Mouse (Mus musculus): Measurements from ENCODE around the gene Eif4g2.

The Eif4g2 gene

DNA sequence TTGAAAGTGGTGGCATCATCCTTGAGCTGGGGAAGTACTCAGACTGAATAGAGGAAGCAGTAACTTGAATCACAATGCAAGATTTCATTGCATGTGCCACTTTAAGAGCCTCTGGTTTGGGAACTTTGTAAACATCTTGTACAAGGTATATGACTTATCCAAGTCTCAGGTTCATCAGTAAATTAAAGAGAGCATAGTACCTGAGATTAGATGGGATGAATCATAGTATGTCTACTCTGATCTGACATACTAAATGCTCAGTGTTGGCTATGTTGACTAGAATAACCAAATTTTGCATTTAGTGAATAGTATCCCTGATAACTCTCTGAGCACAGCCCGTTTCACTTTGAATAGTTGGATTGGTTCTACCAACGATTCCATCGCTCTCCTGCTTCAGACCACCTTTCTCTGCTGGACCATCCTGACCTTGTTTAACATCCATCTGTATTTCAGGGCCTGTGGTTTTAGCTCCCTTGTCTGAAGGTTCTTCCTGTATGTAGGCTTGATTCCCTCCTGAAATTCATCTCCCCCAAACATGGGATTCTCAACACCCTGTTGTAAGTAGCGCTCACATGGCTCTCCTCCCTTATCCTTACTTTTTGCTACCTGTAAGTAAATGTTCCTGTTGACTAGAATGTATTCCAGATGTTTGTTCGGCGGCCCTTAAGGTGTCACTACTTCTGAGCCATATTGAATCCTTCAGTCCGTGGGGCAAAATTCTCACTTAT, 13.2 kb downstream of the Eif4g2 start:
- peak in 1 of 2 experiments; percentile 48 for DNase-seq (ENCODE audit: low spot score in 2 of 2)

DNA sequence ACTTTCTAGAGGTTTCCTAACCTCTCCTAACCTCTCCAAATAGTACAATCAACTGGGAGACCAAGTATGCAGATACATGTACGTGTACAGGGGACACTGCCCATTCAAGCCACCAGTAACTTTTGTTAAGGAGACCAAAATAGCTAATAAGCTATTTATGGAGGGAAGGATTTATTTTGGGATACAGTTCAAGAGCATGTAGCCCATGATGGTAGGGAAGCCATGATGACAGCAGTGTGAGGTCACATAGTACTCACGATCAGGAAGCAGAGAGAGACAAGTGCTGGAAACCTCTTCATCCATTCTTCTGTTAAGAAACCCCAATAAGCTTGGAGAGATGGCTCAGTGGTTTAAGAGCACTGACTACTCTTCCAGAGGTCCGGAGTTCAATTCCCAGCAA, 14.6 kb downstream of the Eif4g2 start:
- no peak for DNase-seq (ENCODE audit: low spot score in 2 of 2)

DNA sequence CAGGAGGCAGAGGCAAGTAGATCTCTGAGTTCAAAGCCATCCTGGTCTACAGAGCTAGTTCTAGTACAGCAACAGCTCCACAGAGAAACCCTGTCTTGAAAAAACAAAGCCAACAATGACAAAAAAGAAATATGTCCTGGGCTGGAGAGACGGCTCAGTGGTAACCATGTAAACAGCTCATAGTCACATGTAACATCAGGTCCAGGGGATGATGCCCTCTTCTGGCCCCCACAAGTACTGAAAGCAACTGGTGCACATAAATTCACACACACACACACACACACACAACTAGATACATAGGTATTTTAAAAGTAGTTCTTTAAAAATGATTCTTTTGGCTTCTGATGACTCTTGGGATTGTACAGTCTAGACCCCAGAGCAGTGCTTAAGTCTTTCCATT, 19.9 kb downstream of the Eif4g2 start:
- DNase-seq (ENCODE audit: low spot score in 2 of 2) = no peak

DNA sequence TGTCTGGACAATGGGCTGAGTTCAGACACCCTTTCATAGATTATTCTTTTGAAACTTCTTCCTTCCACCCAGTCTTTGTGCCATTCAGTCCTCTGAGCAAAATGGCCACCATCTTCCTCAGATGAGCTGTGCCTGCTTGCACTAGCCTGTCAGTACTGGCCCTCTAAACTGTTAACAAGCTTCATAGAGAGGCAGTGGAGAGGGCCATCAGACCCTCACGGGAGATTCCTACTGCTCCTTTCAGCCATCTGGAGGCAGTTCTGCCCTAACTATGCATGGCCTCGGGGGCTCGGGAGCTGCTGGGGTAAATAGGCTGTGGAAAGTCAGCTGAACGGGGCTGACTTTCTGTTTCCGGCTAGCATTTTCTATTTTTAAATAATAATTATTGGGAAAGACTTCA, 23.3 kb downstream of the Eif4g2 start:
- no peak for DNase-seq (ENCODE audit: low spot score in 2 of 2)

DNA sequence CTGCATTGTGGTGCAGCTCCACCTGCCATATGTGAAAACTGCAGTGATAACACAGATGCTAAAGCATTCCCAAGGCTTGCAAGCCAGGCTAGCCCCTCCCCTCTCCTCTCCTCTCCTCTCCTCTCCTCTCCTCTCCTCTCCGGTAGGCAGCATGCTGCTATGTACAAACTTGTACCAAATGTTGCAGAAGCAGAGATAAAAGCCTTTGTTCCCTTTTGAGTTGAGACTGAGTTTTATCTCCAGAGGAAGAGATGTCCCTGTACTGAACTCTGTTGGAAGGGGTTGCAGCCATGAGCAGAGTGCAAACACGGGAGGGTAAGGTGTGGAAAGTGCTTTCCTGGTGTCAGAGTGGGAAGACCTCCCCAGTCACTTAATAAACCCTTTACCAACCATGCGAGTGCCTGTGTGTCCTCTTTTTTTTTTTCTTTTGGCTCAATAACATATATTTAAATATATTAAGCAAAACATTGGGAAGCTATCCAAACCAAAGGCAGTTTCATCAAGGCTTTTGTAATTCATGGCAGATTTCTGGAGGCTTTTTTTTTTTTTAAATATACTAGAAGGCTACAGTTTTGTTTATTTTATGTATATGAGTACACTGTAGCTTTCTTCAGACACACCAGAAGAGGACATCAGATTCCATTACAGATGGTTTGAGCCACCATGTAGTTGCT, 26.7 kb downstream of the Eif4g2 start:
- DNase-seq (ENCODE audit: low spot score in 2 of 2) = no peak

DNA sequence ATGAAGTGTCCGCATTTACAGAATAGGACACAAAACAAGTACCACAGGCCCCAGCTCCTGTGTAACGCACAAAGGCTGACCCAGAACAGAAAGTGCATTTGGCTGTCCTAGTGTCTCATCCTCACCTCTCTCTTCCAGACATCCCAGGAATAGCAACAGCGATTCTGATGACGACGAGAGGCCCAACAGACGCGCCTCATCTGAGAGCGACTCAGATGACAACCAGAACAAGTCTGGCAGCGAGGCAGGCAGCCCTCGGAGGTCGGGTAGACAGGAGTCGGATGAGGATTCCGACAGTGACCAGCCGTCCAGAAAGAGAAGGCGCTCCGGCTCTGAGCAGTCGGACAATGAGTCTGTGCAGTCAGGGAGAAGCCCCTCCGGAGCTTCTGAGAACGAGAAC, 27.6 kb downstream of the Eif4g2 start:
- no peak for DNase-seq (ENCODE audit: low spot score in 2 of 2)

DNA sequence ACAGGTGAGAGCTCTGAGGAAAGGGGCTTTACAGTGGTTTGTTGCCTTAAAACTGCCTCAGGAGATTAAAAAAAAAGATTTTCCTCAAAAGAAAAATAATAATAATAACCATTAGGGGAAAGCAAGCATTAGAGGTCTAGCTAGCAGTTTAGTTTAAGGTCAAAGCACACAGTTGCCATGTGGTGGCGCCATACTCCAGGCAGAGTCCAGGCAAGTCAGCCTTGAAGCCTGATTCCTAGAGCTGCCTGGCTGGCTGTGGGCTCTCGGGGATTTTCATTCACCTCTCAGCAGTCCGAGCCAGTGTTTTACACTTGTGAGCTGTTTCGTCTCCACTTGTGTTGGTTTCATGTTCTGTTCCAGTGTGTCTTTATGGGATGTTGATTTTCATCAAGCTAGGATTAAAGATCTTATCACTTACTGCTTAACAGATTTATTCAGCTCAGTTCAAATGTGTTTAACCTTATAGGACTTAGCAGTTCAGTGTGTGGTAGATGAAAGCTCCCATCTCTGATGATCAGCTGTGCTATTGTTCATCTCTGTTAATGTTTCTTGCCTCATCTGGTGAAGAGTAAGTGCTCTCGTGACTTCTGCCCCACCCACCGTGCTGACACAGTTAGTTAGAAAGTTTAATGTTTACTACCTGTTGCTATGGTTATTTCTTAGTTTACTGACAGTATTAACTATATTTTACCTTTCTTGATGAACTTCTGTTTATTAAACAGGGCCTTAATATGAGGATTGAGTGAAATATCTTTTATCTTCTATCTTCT, 33.0 kb downstream of the Eif4g2 start:
- DNase-seq (ENCODE audit: low spot score in 2 of 2) = peak; percentile 64 to 82

DNA sequence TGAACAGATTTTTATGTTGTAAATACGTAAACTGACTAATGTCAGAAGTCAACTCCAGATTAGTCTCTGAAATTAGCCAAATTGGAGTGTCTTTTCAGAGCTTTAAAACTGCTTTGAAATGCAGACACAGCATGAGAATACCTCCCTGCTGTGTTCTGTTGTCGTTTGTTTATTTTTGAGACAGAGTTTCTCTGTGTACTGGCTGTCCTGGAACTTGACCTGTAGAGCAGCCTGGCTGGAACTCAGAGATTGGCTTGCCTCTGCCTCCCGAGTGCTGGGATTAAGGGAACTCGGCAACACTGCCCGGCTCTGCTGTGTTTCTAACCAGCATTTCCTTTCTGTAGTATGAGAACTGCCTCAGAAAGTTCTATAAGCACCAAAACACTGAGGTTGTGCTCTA, 33.9 kb downstream of the Eif4g2 start:
- no peak for DNase-seq (ENCODE audit: low spot score in 2 of 2)

DNA sequence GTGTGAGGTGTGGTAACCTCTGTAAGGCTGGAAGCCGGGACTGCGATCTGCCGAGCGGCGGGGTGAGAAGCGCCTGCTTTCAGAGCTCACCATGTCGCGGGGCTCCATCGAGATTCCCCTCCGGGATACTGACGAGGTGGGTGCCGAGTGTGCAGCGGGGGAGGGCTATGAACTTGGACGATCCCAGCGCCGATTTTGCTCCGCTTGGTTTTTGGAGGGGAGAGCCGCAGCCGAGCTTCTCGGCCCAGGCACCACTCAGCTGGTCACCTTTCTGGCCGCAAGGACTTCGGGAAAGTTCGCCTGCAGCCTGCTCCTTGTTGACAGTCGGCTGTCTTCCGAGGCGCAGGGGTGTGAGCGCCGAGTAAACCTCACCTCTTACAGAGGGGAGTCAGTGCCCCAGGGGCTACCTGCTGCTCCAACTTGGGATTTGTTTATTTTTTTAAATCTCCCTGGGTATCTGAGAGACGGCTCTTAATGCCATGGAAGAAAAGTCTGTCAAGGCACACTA, 53.7 kb downstream of the Eif4g2 start:
- no peak for DNase-seq (ENCODE audit: low spot score in 2 of 2)

DNA sequence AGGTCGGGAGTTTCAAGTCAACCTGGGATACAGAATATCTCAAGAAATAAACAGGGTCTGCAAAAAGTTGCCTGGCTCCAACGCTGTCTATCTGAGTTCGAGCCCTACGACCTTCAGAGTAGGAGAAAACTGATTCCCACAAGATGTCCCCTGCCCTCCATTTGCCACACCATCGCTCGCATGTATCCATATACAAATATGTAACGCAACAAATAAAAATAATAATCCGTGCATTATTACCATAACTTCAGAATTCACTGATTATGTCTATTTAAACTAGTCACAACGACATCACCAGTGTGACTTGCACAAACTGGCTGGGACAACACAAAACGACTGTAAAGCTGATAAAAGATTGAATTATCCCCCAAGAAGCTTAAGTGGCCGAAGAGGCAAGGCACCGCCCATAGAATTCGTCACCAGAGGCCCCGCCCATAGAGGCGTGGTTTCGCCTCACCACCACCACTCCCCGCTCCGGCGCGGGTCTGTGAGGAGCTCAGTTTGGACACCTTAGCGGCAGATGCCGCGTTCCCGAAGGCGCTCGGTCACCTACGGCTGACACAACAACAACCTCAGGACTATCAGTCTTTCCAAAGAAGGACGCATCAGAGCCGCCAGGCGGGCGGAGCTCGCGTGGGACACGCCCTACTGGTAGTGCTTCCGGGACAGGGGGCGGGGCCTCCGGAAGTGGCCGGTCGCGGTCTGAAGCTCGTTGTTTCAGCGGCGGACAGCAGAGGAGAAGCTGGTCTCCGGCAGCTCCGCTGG, 54.4 kb downstream of the Eif4g2 start, which contains the start of gene Ctr9:
Gene Ctr9 (plus strand): TSS at position 671 of the 765 bp plus-strand sequence.
- DNase-seq (ENCODE audit: low spot score in 2 of 2) = peak; percentile 93 to 96

DNA sequence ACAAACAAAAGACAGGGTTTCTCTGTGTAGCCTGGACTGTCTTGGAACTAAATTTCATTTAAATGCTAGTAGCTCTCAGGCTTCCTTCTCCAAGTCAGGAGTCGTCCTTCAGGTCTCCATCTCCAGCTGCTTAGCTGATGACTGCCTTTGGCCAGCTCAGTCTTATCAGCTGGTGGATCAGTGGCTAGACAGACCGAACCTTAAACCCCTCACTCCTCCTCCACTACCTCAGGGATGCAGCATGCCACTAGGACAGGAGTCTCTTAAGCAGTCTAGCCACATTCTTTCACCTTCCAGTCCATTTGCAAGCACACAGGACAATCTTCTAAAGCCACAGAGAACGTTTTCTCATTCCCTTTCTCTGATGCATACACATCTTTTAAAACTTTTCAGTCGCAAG, 57.9 kb downstream of the Eif4g2 start:
- DNase-seq (ENCODE audit: low spot score in 2 of 2) = no peak

DNA sequence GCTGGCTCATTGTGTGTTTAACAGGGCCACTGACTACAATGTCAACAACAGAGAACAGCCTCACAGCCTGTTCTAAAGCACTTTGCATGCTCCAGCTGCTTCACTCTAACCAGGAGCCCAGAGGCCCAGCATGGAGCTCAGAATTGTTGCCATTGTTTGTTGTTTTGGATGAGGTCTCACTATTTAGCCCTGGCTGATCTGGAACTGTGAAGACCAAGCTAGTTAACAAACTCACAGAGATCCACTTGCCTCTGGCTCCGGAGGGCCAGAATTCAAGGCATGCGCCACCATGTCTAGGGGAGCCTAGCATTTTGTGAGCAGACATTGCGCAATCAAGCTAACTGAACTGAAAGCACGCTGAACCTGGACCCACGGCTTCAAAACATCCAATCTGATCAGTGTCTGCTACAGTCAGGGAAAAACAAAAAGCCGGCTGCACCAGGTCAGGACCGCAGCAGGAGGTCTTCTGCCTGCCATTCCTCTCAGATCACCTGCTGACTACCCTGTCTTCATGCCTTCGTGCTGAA, 58.7 kb downstream of the Eif4g2 start:
- no peak for DNase-seq (ENCODE audit: low spot score in 2 of 2)

DNA sequence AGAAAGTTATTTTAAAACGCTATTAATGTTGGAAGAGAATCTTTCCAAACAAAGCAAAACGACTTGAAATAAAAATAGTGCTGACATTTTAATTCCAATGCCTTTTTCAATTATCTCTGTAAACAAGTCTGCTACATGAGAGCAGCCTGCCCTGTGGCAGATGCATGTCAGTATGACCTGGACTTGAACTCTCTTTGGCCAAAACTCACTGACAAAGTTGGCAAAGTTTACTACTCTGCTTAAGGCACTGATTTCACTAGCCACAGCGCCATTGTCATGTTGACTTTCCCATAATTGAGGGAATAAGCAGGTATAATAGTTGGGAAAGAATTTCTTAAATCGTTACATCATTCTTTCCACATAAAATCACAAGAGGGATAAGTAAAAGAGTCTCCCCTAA, 62.0 kb downstream of the Eif4g2 start:
- no peak for DNase-seq (ENCODE audit: low spot score in 2 of 2)

All from spleen, postnatal 4 days (tissue).